Mouse (Mus musculus) stomach, postnatal 0 days (tissue): ENCODE measurements around the gene Mup5.

Experiments used
- CTCF ChIP-seq: IDR thresholded peaks from 2 replicates; pipeline ENCODE4 v1.5.1; 2016; ENCODE audit warnings: antibody characterized with exemption, low read depth, mild to moderate bottlenecking, moderate library complexity
- EP300 ChIP-seq: optimal IDR thresholded peaks from 2 replicates; pipeline ENCODE3; 2016; ENCODE audit warnings: antibody characterized with exemption

DNA sequence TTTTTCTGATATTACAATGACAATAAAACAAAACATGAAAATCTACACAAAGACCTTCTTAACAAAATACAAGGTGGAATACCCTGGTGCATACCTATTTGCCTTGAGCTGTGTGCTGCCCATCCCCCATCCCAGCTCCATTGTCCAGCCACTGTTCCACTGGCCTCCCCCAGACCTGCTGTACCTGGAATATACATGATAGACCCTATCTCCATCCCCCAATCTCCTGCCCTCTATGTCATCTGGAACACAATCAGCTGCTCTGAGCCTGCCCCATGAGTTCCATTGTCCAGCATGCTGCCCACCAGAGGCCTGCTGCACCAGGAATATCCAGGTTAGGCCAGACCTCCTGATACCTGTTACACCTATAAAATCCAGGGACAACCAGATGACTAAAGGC, 21.6 kb downstream of the Mup5 start:
- no peak for TF ChIP-seq CTCF
- no peak for TF ChIP-seq EP300
